Mouse (Mus musculus) heart, embryonic 16.5 days (tissue): ENCODE measurements around the gene Il1rl2. TPM values are rescaled to one million over a fixed set of nuclear protein-coding genes. Genes with fewer than 3 reads are reported as not detected.

ENCODE experiments used
- ATAC-seq: fragments of 200-750 bp; cut with Nextera tagmentation; replicated peaks from 2 replicates; pipeline ENCODE4 v1.8.0; 2017; ENCODE audit warnings: moderate number of reproducible peaks; ENCODE audit not compliant: insufficient read depth, low FRiP score; ENCODE audit errors: extremely low read depth
- H3K27ac ChIP-seq: fragments of 300-500 bp; sonication (generic); 2 replicates; pipeline ENCODE4 v1.5.1; 2014; ENCODE audit warnings: mild to moderate bottlenecking, low read length, control low read depth, moderate library complexity
- H3K27me3 ChIP-seq: fragments of 300-500 bp; sonication (generic); 2 replicates; pipeline ENCODE4 v1.6.1; 2014; ENCODE audit warnings: low read length, mixed read lengths; ENCODE audit not compliant: control insufficient read depth, insufficient read depth
- H3K36me3 ChIP-seq: fragments of 300-500 bp; sonication (generic); 2 replicates; pipeline ENCODE4 v1.6.1; 2014; ENCODE audit not compliant: control insufficient read depth, insufficient read depth
- H3K4me1 ChIP-seq: fragments of 300-500 bp; sonication (generic); 2 replicates; pipeline ENCODE4 v1.6.1; 2014; ENCODE audit warnings: low read length, mixed read lengths; ENCODE audit not compliant: control insufficient read depth, insufficient read depth
- H3K4me2 ChIP-seq: fragments of 300-500 bp; sonication (generic); 2 replicates; pipeline ENCODE4 v1.6.1; 2014; ENCODE audit warnings: low read depth, mild to moderate bottlenecking, control low read depth, low read length
- H3K4me3 ChIP-seq: fragments of 300-500 bp; sonication (generic); 2 replicates; pipeline ENCODE4 v1.5.1; 2014; ENCODE audit warnings: mild to moderate bottlenecking, control low read depth, low read length
- H3K9ac ChIP-seq: fragments of 300-500 bp; sonication (generic); 2 replicates; pipeline ENCODE4 v1.6.1; 2014; ENCODE audit warnings: low read length, control low read depth
- H3K9me3 ChIP-seq: fragments of 300-500 bp; sonication (generic); replicated peaks from 2 replicates; pipeline ENCODE4 v1.6.1; 2016; ENCODE audit warnings: low read length; ENCODE audit not compliant: control insufficient read depth
- WGBS: fragments of 180-500 bp; shearing (Covaris S2); extraction: QIAGEN DNeasy Blood & Tissue Kit; methylation state at CpG from one replicate; pipeline ENCODE4 v1.1.7; 2014; 5-methylcytosine and 5-hydroxymethylcytosine counted together
- polyA plus RNA-seq: library from polyadenylated mRNA; unstranded; fragments of >200 nt; fragmentation: Nextera tagmentation; extraction: Ambion mirVana; gene quantifications from 2 replicates; pipeline ENCODE4 v1.2.1, GENCODE M21; 2015

The Il1rl2 gene
- polyA plus RNA-seq, 1 experiment from 2014 or later = 5.2 TPM

DNA sequence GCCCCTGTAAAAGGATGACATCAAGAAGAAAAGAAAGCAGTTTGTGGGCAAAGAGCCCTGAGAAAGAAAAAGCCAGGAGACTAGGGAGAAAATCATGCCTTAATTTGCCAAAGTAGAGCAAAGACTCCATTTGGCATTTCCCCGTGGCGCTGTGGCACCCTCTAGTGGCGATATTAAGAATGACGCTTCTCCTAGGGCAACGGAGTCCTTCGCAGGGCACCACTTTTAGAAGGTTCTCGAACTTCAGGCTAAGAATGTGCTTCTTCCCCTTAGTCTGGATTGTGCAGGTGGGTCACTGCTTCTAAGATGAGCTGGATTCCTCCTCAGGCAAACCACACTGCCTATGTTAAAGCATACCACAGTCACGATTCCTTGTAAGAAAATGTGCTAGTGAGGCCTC is 54.4 kb downstream of the Il1rl2 start:
- no peaks in the 10 kb centered on the region for H3K4me1 ChIP-seq
- no peaks in the 10 kb centered on the region for H3K9me3 ChIP-seq
- no peak overlapping the region for H3K9ac ChIP-seq
- no peaks in the 10 kb centered on the region for H3K27me3 ChIP-seq
- H3K36me3 ChIP-seq = no peaks in the 10 kb centered on the region
- H3K27ac ChIP-seq = no peak overlapping the region
- no peak for ATAC-seq
- 12% methylated on average over 8 of the region's 8 CpGs for WGBS
- no peak overlapping the region for H3K4me3 ChIP-seq
- H3K4me2 ChIP-seq = no peak overlapping the region

- no peak for ATAC-seq
- no peaks in the 10 kb centered on the region for H3K4me1 ChIP-seq
- no peaks in the 10 kb centered on the region for H3K27me3 ChIP-seq
- no peaks in the 10 kb centered on the region for H3K36me3 ChIP-seq
- H3K27ac ChIP-seq = no peak overlapping the region
- H3K9ac ChIP-seq = no peak overlapping the region
- H3K4me3 ChIP-seq = no peak overlapping the region
- no peak overlapping the region for H3K4me2 ChIP-seq
- no peaks in the 10 kb centered on the region for H3K9me3 ChIP-seq
- 46% methylated on average over 6 of the region's 6 CpGs for WGBS
These were observed 55.7 kb downstream of the Il1rl2 start for GRCm38 (mm10) chr1:40380111-40380510.

DNA sequence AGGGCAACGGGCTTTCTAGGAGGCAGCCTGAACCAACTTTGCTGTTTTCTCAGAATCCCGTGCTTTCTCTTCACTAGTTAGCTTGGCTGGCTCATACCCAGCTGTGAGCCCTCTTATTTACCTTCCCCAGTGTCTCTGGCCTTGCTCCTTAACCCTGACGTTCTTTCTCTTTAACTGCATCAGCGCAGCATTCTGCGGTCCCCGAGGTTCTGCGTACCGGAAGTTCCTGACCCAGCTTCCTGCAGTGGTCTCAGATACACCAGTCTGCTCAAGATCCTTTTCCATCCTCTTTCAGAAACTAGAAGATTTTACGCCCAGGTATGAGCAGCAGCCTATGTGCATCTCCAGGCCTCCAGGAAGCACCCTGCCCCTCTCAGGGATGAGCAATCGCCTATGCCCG is 56.6 kb downstream of the Il1rl2 start:
- Histone ChIP-seq H3K9me3 (no peaks in the 10 kb centered on the region), H3K4me1 (no peaks in the 10 kb centered on the region), H3K4me3 (no peak overlapping the region), H3K27ac (no peak overlapping the region), H3K27me3 (no peaks in the 10 kb centered on the region), H3K36me3 (no peaks in the 10 kb centered on the region), H3K9ac (no peak overlapping the region), H3K4me2 (no peak overlapping the region)
- ATAC-seq = no peak
- 79% methylated on average over 11 of the region's 11 CpGs for WGBS

GRCm38 (mm10) chr1:40382841-40383240 is 58.4 kb downstream of the Il1rl2 start:
- WGBS = 67% methylated on average over 5 of the region's 5 CpGs
- Histone ChIP-seq H3K4me3 (no peak overlapping the region), H3K9ac (no peak overlapping the region), H3K9me3 (no peaks in the 10 kb centered on the region), H3K36me3 (no peaks in the 10 kb centered on the region), H3K27ac (no peak overlapping the region), H3K4me2 (no peak overlapping the region), H3K27me3 (no peaks in the 10 kb centered on the region), H3K4me1 (no peaks in the 10 kb centered on the region)
- ATAC-seq = no peak

GRCm38 (mm10) chr1:40384931-40385545 is 60.6 kb downstream of the Il1rl2 start:
- Histone ChIP-seq H3K9ac (no peak overlapping the region), H3K27ac (no peak overlapping the region), H3K4me1 (no peaks in the 10 kb centered on the region), H3K27me3 (no peaks in the 10 kb centered on the region), H3K36me3 (no peaks in the 10 kb centered on the region), H3K4me3 (no peak overlapping the region), H3K9me3 (peaks cover 3% of the 10 kb centered on the region), H3K4me2 (no peak overlapping the region)
- no peak for ATAC-seq
- 82% methylated on average over 8 of the region's 8 CpGs for WGBS

DNA sequence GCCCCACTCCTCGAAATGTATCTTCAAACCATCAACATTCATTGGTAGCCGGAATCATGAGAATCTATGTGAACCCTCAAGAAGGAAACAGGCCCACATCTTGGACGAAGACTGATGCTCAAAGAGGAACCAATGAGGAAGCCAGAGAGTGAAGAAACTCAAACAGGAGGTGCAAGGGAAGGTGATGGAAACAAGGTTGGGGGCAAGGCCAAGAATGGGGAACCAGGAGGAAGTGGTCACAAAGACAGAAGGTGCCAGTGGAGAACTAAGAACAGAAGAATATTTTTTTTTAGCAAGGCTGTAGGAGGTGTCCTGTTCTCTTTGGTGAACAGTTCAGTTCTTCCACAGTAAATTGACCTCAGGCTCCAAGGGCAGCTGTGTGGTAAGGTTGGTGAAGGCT is 67.0 kb downstream of the Il1rl2 start:
- Histone ChIP-seq H3K9ac (no peak overlapping the region), H3K36me3 (no peaks in the 10 kb centered on the region), H3K27me3 (no peaks in the 10 kb centered on the region), H3K4me3 (no peak overlapping the region), H3K4me2 (no peak overlapping the region), H3K4me1 (no peaks in the 10 kb centered on the region), H3K27ac (no peak overlapping the region), H3K9me3 (peaks cover 3% of the 10 kb centered on the region)
- ATAC-seq = no peak
- WGBS = 72% methylated on average over 3 of the region's 3 CpGs

DNA sequence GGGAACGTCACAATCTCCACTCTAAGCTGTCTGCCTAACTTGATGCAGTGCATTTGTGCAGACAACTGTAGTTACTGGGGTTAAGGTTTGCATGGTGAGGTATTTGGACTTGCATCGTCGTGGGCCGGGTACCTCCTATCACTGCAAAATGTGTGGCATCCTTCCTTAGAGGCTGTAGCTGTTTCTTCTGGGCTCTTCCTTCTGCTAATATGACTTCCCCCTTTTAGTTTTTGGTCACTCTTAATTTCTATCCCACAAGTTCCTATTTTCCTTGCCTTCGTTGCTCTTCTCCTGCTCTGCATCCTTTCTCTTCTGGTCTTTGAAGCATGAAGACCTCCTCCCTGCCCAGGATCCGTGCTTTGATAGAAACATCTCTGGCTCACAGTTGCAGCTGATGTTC is 68.1 kb downstream of the Il1rl2 start:
- 76% methylated on average over 6 of the region's 6 CpGs for WGBS
- Histone ChIP-seq H3K27me3 (no peaks in the 10 kb centered on the region), H3K27ac (no peak overlapping the region), H3K4me3 (no peak overlapping the region), H3K36me3 (no peaks in the 10 kb centered on the region), H3K4me1 (no peaks in the 10 kb centered on the region), H3K9ac (no peak overlapping the region), H3K9me3 (peaks cover 3% of the 10 kb centered on the region), H3K4me2 (no peak overlapping the region)
- ATAC-seq = no peak

DNA sequence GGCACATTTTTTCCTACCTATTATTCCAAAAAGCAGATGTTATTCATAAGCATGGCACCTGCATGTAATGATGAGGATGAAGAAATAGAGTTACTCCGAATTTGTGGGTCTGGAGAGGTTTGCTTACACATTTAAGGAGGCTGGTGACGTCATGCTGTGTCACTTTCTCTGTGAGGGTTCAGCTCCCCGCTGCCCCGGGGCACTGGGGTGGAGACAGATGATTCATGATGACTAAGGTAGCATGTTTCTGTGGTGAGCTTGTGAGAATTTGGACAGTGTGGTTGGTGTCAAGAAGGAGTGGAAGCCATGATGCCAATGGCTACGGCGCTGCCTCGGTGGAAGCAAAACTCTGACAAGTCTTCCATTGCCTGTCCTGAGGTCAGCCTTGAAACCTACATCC is 68.8 kb downstream of the Il1rl2 start:
- ATAC-seq = no peak
- WGBS = 79% methylated on average over 7 of the region's 7 CpGs
- Histone ChIP-seq H3K4me3 (no peak overlapping the region), H3K27me3 (no peaks in the 10 kb centered on the region), H3K9ac (no peak overlapping the region), H3K9me3 (peaks cover under 1% of the 10 kb centered on the region), H3K4me2 (no peak overlapping the region), H3K4me1 (no peaks in the 10 kb centered on the region), H3K36me3 (no peaks in the 10 kb centered on the region), H3K27ac (no peak overlapping the region)

DNA sequence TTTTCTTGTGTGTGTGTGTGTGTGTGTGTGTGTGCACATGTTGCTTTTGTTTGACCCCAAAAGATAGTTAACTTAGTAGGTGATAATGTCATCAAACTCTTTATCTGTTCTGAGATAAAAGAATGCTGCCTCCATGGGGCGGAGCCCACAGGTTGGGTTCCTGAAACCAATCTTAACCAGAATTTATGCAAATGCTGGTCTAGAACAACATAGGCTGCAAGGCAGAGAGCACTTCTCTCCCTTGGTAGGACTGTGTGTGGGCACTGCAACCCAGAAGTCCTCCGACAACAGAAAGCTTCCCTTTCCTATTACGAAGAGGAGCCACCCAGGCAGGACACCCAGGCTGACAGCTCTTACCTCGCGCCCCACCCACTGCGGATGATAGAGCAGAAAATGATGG is 75.2 kb downstream of the Il1rl2 start:
- no peak overlapping the region for H3K27ac ChIP-seq
- 86% methylated on average over 6 of the region's 6 CpGs for WGBS
- no peaks in the 10 kb centered on the region for H3K4me1 ChIP-seq
- no peak overlapping the region for H3K4me2 ChIP-seq
- no peaks in the 10 kb centered on the region for H3K27me3 ChIP-seq
- H3K9me3 ChIP-seq = no peaks in the 10 kb centered on the region
- ATAC-seq = no peak
- no peak overlapping the region for H3K9ac ChIP-seq
- no peak overlapping the region for H3K4me3 ChIP-seq
- H3K36me3 ChIP-seq = no peaks in the 10 kb centered on the region
